Mouse (Mus musculus) small intestine, adult 2 months (tissue): ENCODE data around the gene Igsf11.

Experiments
- CTCF ChIP-seq: fragments of 200-500 bp; IDR thresholded peaks from 2 replicates; pipeline ENCODE4 v1.5.1; 2012; ENCODE audit warnings: low read depth, mild to moderate bottlenecking, control low read depth, inconsistent platforms, low read length, moderate library complexity, mixed read lengths; ENCODE audit not compliant: insufficient replicate concordance, insufficient read length; ENCODE audit errors: extremely low read depth
- POLR2A ChIP-seq: fragments of 200-500 bp; IDR thresholded peaks from 2 replicates; pipeline ENCODE4 v1.6.1; 2012; ENCODE audit warnings: low read depth, mild to moderate bottlenecking, control low read depth, inconsistent platforms, low read length, moderate library complexity

DNA sequence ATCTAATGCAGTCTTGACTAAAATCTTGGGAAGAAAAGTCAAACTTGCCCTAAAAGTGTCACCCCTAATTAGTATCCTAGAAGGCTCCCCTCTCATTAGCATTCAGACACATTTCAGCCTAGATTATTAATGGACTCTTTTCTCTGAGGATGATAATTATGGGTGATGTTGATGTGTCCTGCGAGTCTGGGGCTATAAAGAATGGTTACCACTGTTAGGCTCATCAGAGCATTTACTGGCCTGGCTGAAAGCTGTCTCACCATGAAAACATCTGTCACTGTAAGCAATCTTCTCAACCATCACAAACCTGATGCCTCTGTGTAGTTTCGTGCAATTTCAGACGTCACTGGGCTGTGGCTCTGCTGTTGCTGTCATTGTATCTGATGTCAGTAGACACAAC is 179.0 kb downstream of the Igsf11 start:
- TF ChIP-seq POLR2A (no peak), CTCF (no peak)
